Mouse (Mus musculus) embryonic facial prominence, embryonic 12.5 days (tissue): Measurements from ENCODE around the gene Pnma1. TPM values are rescaled to one million over a fixed set of nuclear protein-coding genes. Genes with fewer than 3 reads are reported as not detected.

Source experiments
- ATAC-seq: fragments of 200-750 bp; cut with Nextera tagmentation; 2 replicates; pipeline ENCODE4 v1.8.0; 2017; ENCODE audit not compliant: insufficient number of reproducible peaks, insufficient read depth, low FRiP score, low TSS enrichment
- H3K27ac ChIP-seq: fragments of 300-500 bp; sonication (generic); 2 replicates; pipeline ENCODE4 v1.5.1; 2016; ENCODE audit warnings: mild to moderate bottlenecking
- H3K27me3 ChIP-seq: fragments of 300-500 bp; sonication (generic); 2 replicates; pipeline ENCODE4 v1.6.1; 2016; ENCODE audit warnings: mild to moderate bottlenecking, moderate library complexity
- H3K36me3 ChIP-seq: fragments of 300-500 bp; sonication (generic); 2 replicates; pipeline ENCODE4 v1.6.1; 2016; ENCODE audit warnings: mild to moderate bottlenecking
- H3K4me1 ChIP-seq: fragments of 300-500 bp; sonication (generic); 2 replicates; pipeline ENCODE4 v1.6.1; 2016
- H3K4me2 ChIP-seq: fragments of 300-500 bp; sonication (generic); replicated peaks from 2 replicates; pipeline ENCODE4 v1.6.1; 2016; ENCODE audit warnings: mild to moderate bottlenecking, moderate library complexity
- H3K4me3 ChIP-seq: fragments of 300-500 bp; sonication (generic); 2 replicates; pipeline ENCODE4 v1.5.1; 2016; ENCODE audit warnings: mild to moderate bottlenecking
- H3K9ac ChIP-seq: fragments of 300-500 bp; sonication (generic); 2 replicates; pipeline ENCODE4 v1.6.1; 2016; ENCODE audit warnings: mild to moderate bottlenecking, moderate library complexity
- H3K9me3 ChIP-seq: fragments of 300-500 bp; sonication (generic); 2 replicates; pipeline ENCODE4 v1.6.1; 2016; ENCODE audit warnings: mild to moderate bottlenecking, moderate library complexity
- WGBS: fragments of 180-500 bp; shearing (Covaris S2); methylation state at CpG from one replicate; pipeline ENCODE4 v1.1.7; 2016; 5-methylcytosine and 5-hydroxymethylcytosine counted together
- polyA plus RNA-seq: library from polyadenylated mRNA; unstranded; fragments of >200 nt; fragmentation: Nextera tagmentation; extraction: Ambion mirVana; gene quantifications from 2 replicates; pipeline ENCODE4 v1.2.1, GENCODE M21; 2016

The Pnma1 gene
- polyA plus RNA-seq, 1 experiment from 2014 or later = 1.4 TPM

GRCm38 (mm10) chr12:84163586-84164110 is 15.4 kb upstream of the Pnma1 start:
- H3K4me2 ChIP-seq = no peak overlapping the region
- H3K9me3 ChIP-seq = no peaks in the 10 kb centered on the region
- ATAC-seq = no peak
- no peak overlapping the region for H3K9ac ChIP-seq
- H3K4me1 ChIP-seq = peaks cover 16% of the 10 kb centered on the region
- H3K36me3 ChIP-seq = peaks cover 42% of the 10 kb centered on the region
- no peak overlapping the region for H3K4me3 ChIP-seq
- no peak overlapping the region for H3K27ac ChIP-seq
- WGBS = 85% methylated on average over 11 of the region's 11 CpGs
- H3K27me3 ChIP-seq = no peaks in the 10 kb centered on the region

DNA sequence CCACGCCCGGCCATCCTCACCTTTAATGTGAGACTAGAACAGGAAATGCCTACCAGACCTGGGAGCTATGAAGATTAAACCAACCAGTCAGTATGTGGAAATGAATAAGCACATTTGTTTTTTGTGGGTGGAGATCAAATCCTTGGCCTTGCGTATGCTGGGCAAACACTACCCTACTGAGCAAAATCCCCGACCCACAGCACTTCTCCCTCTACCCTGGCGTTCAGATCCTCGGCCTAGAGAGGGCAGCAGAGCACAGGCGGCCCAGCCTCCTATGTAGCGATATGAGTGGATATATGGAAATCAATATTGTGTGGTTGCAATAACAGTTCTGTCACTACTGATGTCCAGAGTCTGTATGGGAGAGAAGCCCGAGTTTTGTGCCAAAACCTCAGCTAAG is 14.8 kb upstream of the Pnma1 start:
- H3K4me2 ChIP-seq = no peak overlapping the region
- 88% methylated on average over 9 of the region's 9 CpGs for WGBS
- H3K36me3 ChIP-seq = peaks cover 47% of the 10 kb centered on the region
- H3K9ac ChIP-seq = no peak overlapping the region
- no peaks in the 10 kb centered on the region for H3K27me3 ChIP-seq
- H3K4me3 ChIP-seq = no peak overlapping the region
- no peak overlapping the region for H3K27ac ChIP-seq
- peaks cover 16% of the 10 kb centered on the region for H3K4me1 ChIP-seq
- no peaks in the 10 kb centered on the region for H3K9me3 ChIP-seq
- ATAC-seq = no peak

GRCm38 (mm10) chr12:84161616-84162433 is 13.5 kb upstream of the Pnma1 start:
- Histone ChIP-seq H3K27me3 (no peaks in the 10 kb centered on the region), H3K9ac (no peak overlapping the region), H3K4me2 (no peak overlapping the region), H3K4me1 (peaks cover 16% of the 10 kb centered on the region), H3K4me3 (no peak overlapping the region), H3K27ac (no peak overlapping the region), H3K9me3 (no peaks in the 10 kb centered on the region), H3K36me3 (peaks cover 52% of the 10 kb centered on the region)
- WGBS = 72% methylated on average over 14 of the region's 14 CpGs
- ATAC-seq = no peak

- Histone ChIP-seq H3K4me2 (no peak overlapping the region), H3K27me3 (no peaks in the 10 kb centered on the region), H3K9me3 (no peaks in the 10 kb centered on the region), H3K36me3 (peaks cover 59% of the 10 kb centered on the region), H3K4me3 (no peak overlapping the region), H3K27ac (no peak overlapping the region), H3K4me1 (peaks cover 11% of the 10 kb centered on the region), H3K9ac (no peak overlapping the region)
- 80% methylated on average over 8 of the region's 8 CpGs for WGBS
- no peak for ATAC-seq
Measured at GRCm38 (mm10) chr12:84161116-84161515, 12.8 kb upstream of the Pnma1 start.

DNA sequence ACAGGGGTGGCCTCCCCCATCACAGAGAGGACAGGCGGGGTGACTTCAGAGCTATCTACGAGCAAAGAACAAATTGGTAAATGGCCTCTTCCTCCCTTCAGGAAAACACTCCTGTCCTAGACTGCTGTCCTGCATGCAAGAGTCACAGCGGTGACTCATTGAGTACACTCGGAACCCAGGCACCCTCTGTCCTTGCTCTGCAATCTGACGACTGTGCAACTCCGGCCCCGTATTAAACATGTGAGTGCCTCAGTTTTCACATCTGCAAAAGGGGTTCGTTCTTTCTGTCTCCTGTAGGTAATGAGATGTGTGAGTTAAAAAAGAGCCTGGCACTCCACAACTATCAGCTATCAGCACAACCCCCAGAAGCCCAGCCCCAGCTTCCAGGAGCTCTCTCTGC is 12.2 kb upstream of the Pnma1 start:
- no peak overlapping the region for H3K4me2 ChIP-seq
- H3K4me3 ChIP-seq = no peak overlapping the region
- H3K27me3 ChIP-seq = no peaks in the 10 kb centered on the region
- H3K36me3 ChIP-seq = peaks cover 64% of the 10 kb centered on the region
- H3K9me3 ChIP-seq = no peaks in the 10 kb centered on the region
- H3K9ac ChIP-seq = no peak overlapping the region
- WGBS = 95% methylated on average over 8 of the region's 8 CpGs
- ATAC-seq = no peak
- H3K4me1 ChIP-seq = peaks cover 5% of the 10 kb centered on the region
- H3K27ac ChIP-seq = no peak overlapping the region

- WGBS = 92% methylated on average over 14 of the region's 14 CpGs
- Histone ChIP-seq H3K9me3 (no peaks in the 10 kb centered on the region), H3K27ac (no peak overlapping the region), H3K27me3 (no peaks in the 10 kb centered on the region), H3K36me3 (peaks cover 76% of the 10 kb centered on the region), H3K9ac (no peak overlapping the region), H3K4me3 (no peak overlapping the region), H3K4me2 (no peak overlapping the region), H3K4me1 (no peaks in the 10 kb centered on the region)
- no peak for ATAC-seq
Measured at GRCm38 (mm10) chr12:84158156-84158555, 9.9 kb upstream of the Pnma1 start.

DNA sequence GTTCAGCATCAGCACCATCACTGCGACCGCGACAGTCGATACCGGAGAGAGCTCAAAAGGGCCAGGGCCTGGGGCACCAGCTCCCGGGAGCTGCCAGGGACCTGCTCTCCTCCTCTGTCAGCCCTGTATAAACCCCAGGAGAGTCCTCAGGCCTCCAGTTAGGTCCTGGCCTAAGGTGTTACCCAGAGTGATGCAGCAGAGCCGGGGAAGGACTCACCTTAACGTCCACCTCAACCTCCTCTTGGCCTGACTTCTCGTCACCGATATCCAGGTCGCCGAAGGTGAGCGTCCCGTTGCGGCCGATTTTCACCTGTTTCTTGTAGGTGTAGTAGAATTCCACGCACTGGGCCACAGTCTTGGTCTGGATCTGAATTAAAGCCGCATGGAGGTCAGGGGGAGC is 7.9 kb upstream of the Pnma1 start:
- H3K4me2 ChIP-seq = no peak overlapping the region
- H3K4me1 ChIP-seq = no peaks in the 10 kb centered on the region
- no peak overlapping the region for H3K27ac ChIP-seq
- no peaks in the 10 kb centered on the region for H3K27me3 ChIP-seq
- H3K4me3 ChIP-seq = no peak overlapping the region
- no peak overlapping the region for H3K9ac ChIP-seq
- no peak for ATAC-seq
- peaks cover 84% of the 10 kb centered on the region for H3K36me3 ChIP-seq
- WGBS = 91% methylated on average over 18 of the region's 18 CpGs
- H3K9me3 ChIP-seq = no peaks in the 10 kb centered on the region

GRCm38 (mm10) chr12:84155523-84155871 is 7.2 kb upstream of the Pnma1 start:
- Histone ChIP-seq H3K27me3 (no peaks in the 10 kb centered on the region), H3K27ac (no peak overlapping the region), H3K9ac (no peak overlapping the region), H3K36me3 (peaks cover 83% of the 10 kb centered on the region), H3K4me3 (no peak overlapping the region), H3K4me1 (no peaks in the 10 kb centered on the region), H3K9me3 (no peaks in the 10 kb centered on the region), H3K4me2 (no peak overlapping the region)
- 82% methylated on average over 2 of the region's 2 CpGs for WGBS
- no peak for ATAC-seq

DNA sequence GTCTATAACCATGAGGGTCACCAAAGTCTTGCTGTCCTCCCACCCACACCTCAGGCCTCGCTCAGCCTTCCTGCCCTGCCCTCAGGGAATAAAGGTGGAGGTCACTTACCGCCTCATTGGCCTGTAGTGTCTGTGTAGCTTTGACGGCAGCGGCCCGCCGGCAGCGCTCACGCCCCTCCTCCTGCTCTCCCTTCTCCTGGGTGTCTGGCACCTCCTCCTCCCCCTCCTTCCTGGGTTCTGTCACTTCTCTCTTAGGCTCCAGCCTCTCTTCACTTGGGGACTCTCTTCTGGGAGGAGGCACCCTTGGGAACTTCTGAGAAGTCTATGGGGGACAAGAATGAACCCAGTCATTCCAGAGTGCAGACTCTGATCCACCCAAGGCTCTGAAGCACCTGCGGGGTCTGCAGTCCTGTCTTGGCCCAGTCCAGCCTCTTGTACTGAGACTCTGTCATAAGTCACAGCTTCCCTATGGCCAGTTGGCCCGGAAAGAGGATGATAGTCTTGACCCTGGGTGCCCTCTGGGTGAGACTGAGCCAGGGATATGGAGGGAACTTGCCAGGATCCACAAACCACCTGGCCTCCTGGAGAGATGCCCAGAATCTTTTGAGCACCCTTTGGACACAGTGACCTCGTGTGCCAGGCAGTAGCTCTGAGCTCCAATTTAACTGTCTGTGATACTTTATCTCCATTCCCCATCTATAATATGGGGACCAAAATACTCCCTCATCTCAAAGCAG is 6.7 kb upstream of the Pnma1 start:
- Histone ChIP-seq H3K27ac (no peak overlapping the region), H3K4me2 (no peak overlapping the region), H3K4me1 (no peaks in the 10 kb centered on the region), H3K27me3 (no peaks in the 10 kb centered on the region), H3K9me3 (no peaks in the 10 kb centered on the region), H3K4me3 (no peak overlapping the region), H3K36me3 (peaks cover 78% of the 10 kb centered on the region), H3K9ac (no peak overlapping the region)
- ATAC-seq = no peak
- 86% methylated on average over 11 of the region's 11 CpGs for WGBS

DNA sequence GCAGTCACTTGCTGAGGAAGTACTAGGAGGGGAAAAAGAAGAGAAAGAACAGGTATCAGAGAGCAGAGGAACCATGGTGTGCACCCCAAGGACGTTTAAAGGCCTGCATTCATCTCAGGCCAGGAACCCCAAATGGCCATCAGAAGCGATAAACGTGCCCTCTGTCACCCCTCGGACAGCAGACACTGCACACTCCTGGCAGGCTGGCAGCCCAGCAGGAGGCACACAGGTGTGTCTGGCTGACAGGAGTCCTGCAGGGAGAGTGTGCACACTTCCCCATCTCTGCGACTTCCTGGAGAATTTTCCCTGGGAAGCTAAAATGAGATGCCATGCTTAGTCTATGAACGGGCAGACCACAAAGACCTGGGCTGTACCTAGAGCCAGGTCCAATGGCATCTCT is 5.1 kb upstream of the Pnma1 start:
- Histone ChIP-seq H3K4me3 (no peak overlapping the region), H3K36me3 (peaks cover 63% of the 10 kb centered on the region), H3K9ac (no peak overlapping the region), H3K27ac (no peak overlapping the region), H3K9me3 (no peaks in the 10 kb centered on the region), H3K27me3 (no peaks in the 10 kb centered on the region), H3K4me2 (no peak overlapping the region), H3K4me1 (peaks cover 2% of the 10 kb centered on the region; the same call in 1 of the 2 replicates)
- no peak for ATAC-seq
- WGBS = 78% methylated on average over 6 of the region's 6 CpGs

DNA sequence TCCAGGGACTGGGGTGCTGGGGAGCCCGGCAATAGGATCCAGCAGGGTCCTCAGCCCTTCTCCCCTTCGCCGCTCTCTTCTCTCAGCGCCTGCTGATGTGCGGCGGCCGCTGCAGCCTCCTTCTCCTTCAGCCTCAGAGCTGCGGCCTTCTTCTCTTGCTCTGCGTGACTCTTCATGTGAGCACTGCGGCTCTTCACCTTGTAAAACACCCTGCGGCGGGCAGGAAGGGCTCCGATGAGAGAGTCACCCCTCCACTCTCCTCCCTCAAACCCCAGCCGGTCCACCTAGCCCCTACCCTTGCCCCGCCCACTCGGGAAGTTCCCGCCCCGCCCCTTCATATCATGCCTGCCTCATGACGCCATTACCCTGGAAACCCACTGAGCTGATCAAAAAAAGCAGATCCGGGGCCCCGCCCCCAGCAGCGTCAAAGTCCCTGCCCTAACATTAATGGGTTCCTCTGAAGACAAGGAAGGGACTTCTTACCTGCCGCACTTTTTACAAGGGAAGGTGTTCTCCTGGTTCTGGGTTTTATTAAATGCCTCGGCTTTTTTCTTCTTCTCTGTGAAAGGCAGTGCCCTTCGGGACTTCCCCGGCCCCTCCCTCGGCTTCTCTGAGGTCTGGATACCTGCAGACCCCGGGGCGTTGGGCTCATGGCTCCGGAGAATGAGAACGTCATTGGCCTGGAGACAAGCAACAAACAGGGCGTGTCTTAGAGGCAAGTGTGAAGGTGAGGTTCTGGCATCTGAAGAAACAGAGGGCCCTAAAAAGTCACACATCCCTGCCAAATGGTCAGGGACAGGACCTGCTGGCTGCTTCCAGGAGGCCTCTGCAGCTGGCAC is 4.3 kb upstream of the Pnma1 start:
- ATAC-seq = no peak
- peaks cover 55% of the 10 kb centered on the region for H3K36me3 ChIP-seq
- H3K27ac ChIP-seq = no peak overlapping the region
- H3K9me3 ChIP-seq = no peaks in the 10 kb centered on the region
- peaks cover 8% of the 10 kb centered on the region; the same call in 1 of the 2 replicates for H3K4me1 ChIP-seq
- H3K4me2 ChIP-seq = no peak overlapping the region
- no peak overlapping the region for H3K4me3 ChIP-seq
- no peak overlapping the region for H3K9ac ChIP-seq
- H3K27me3 ChIP-seq = no peaks in the 10 kb centered on the region
- 79% methylated on average over 32 of the region's 32 CpGs for WGBS
